Mouse (Mus musculus): ENCODE measurements around the gene Slc7a6os. TPM values are rescaled to one million over a fixed set of nuclear protein-coding genes. Genes with fewer than 3 reads are reported as not detected.

Slc7a6os gene
- total and polyA plus RNA-seq, 3 experiments: 38.7 to 65.1 (median 62.5) TPM

- Histone ChIP-seq H3K4me3 (replicated peaks in 1 of 3; ENCODE audit: low read depth in 2 of 3, low read length in 2 of 3, poor library complexity in 1 of 3) (no peak overlapping the region), H3K36me3 (replicated peaks in 1 of 2; ENCODE audit: control insufficient read depth in 1 of 2, insufficient read depth in 1 of 2, low read length in 1 of 2) (peaks cover 64 to 92% of the 10 kb centered on the region in 2 experiments), H3K4me2 (ENCODE audit: insufficient read depth, low read depth, poor library complexity, severe bottlenecking) (no peak overlapping the region), H3K9me3 (replicated peaks; ENCODE audit: low read length) (no peaks in the 10 kb centered on the region), H3K27ac (ENCODE audit: insufficient read depth, low read depth) (no peak overlapping the region), H3K79me2 (replicated peaks; ENCODE audit: control insufficient read depth, extremely low read depth, insufficient read depth, poor library complexity, severe bottlenecking) (no peaks in the 10 kb centered on the region), H3K9ac (ENCODE audit: insufficient read depth, low read depth) (no peak overlapping the region), H3K4me1 (ENCODE audit: control insufficient read depth in 1 of 2, insufficient read depth in 2 of 2) (no peaks in the 10 kb centered on the region), H3K27me3 (replicated peaks) (no peaks in the 10 kb centered on the region)
- in situ Hi-C loops (cut with MboI; ENCODE audit: low pct_ligation_motif_present, low pct_unique_long_range_greater_than_20kb, low sequenced_read_pairs): no loop called here
- TF ChIP-seq ZKSCAN1 (IDR thresholded peaks at IDR 0.05; ENCODE audit: borderline replicate concordance, low read depth, low read length) (no peak), RCOR1 (conservative IDR thresholded peaks at IDR 0.05; ENCODE audit: low read depth, low read length) (no peak), MEF2A (IDR thresholded peaks at IDR 0.05; ENCODE audit: borderline replicate concordance, low read depth, low read length) (no peak)
- DNase-seq (ENCODE audit: extremely low read depth): no peak
- dilution Hi-C loops (cut with MboI; ENCODE audit: extremely low pct_ligation_motif_present, extremely low pct_unique_long_range_greater_than_20kb, low sequenced_read_pairs): no loop called here
Observed at GRCm38 (mm10) chr8:106193162-106193561, 17.6 kb downstream of the Slc7a6os start.

GRCm38 (mm10) chr8:106191639-106192038, 19.1 kb downstream of the Slc7a6os start:
- in situ Hi-C loops (cut with MboI; ENCODE audit: low pct_ligation_motif_present, low pct_unique_long_range_greater_than_20kb, low sequenced_read_pairs) (no loop called here), dilution Hi-C loops (cut with MboI; ENCODE audit: extremely low pct_ligation_motif_present, extremely low pct_unique_long_range_greater_than_20kb, low sequenced_read_pairs) (no loop called here)
- no peaks in the 10 kb centered on the region for H3K9me3 ChIP-seq (replicated peaks; ENCODE audit: low read length)
- DNase-seq (ENCODE audit: extremely low read depth): no peak
- no peak overlapping the region for H3K4me2 ChIP-seq (ENCODE audit: insufficient read depth, low read depth, poor library complexity, severe bottlenecking)
- TF ChIP-seq ZC3H11A (IDR thresholded peaks at IDR 0.05; ENCODE audit: low read depth, low read length): no peak
- TF ChIP-seq KAT2A (IDR thresholded peaks at IDR 0.05; ENCODE audit: insufficient replicate concordance, low read length): no peak
- TF ChIP-seq E2F4 (IDR thresholded peaks at IDR 0.05; ENCODE audit: insufficient replicate concordance, low read depth, low read length): no peak
- no peak for TF ChIP-seq MYC (IDR thresholded peaks at IDR 0.05; ENCODE audit: low read depth, low read length)
- TF ChIP-seq ELF1 (IDR thresholded peaks at IDR 0.05; ENCODE audit: low read depth, low read length): no peak
- TF ChIP-seq POLR2AphosphoS2 (IDR thresholded peaks at IDR 0.05; ENCODE audit: low read depth, low read length): no peak
- TF ChIP-seq SIN3A (IDR thresholded peaks at IDR 0.05; ENCODE audit: low read length): no peak
- TF ChIP-seq USF1 (IDR thresholded peaks at IDR 0.05; ENCODE audit: low read depth, low read length): no peak
- no peak for TF ChIP-seq IRF4 (IDR thresholded peaks at IDR 0.05; ENCODE audit: low read depth, low read length)
- TF ChIP-seq RCOR1 (conservative IDR thresholded peaks at IDR 0.05; ENCODE audit: low read depth, low read length): no peak
- no peak for TF ChIP-seq JUN (IDR thresholded peaks at IDR 0.05; ENCODE audit: insufficient read depth, low read depth, low read length)
- no peak for TF ChIP-seq HCFC1 (IDR thresholded peaks at IDR 0.05; ENCODE audit: low read depth, low read length)
- TF ChIP-seq CTCF (conservative IDR thresholded peaks at IDR 0.05 in 1 of 2, IDR thresholded peaks at IDR 0.05 in 1 of 2; ENCODE audit: low read depth in 2 of 2, low read length in 2 of 2): no peak
- no peak for TF ChIP-seq EP300 (IDR thresholded peaks at IDR 0.05; ENCODE audit: low read length)
- no peak for TF ChIP-seq ETS1 (conservative IDR thresholded peaks at IDR 0.05; ENCODE audit: low read depth, low read length)
- no peaks in the 10 kb centered on the region for H3K27me3 ChIP-seq (replicated peaks)
- peaks cover 65 to 91% of the 10 kb centered on the region in 2 experiments for H3K36me3 ChIP-seq (replicated peaks in 1 of 2; ENCODE audit: control insufficient read depth in 1 of 2, insufficient read depth in 1 of 2, low read length in 1 of 2)
- no peak overlapping the region for H3K9ac ChIP-seq (ENCODE audit: insufficient read depth, low read depth)
- H3K27ac ChIP-seq (ENCODE audit: insufficient read depth, low read depth): no peak overlapping the region
- no peak overlapping the region for H3K4me3 ChIP-seq (replicated peaks in 1 of 3; ENCODE audit: low read depth in 2 of 3, low read length in 2 of 3, poor library complexity in 1 of 3)
- no peaks in the 10 kb centered on the region; the same call in 1 of the 2 replicates for H3K79me2 ChIP-seq (replicated peaks; ENCODE audit: control insufficient read depth, extremely low read depth, insufficient read depth, poor library complexity, severe bottlenecking)
- peaks cover 0 to 2% of the 10 kb centered on the region in 2 experiments; a peak in 1 of 4 replicates for H3K4me1 ChIP-seq (ENCODE audit: control insufficient read depth in 1 of 2, insufficient read depth in 2 of 2)

All from CH12.LX (cell line).